Mouse (Mus musculus): ENCODE data around the gene Mroh2a.
"Not testable (repeated sequence)": the region's sequence is repeated elsewhere in the genome, so short reads cannot be mapped to it uniquely, and the experiment has no call there.

Gene Mroh2a

DNA sequence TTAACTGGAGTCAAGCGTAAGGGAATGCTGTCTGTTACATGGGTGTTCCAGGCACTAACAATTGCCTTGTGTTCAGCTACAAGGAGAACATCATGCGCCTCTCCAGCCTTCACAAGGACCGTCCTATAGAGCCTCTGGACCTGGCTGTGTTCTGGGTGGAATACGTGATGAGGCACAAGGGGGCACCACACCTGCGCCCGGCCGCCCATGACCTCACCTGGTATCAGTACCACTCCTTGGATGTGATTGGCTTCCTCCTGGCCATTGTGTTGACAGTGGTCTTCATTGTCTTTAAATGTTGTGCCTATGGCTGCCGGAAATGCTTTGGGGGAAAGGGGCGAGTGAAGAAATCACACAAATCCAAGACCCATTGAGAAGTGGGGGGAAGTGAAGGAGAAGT lies 8.7 kb upstream of the Mroh2a start:
- ATAC-seq (ENCODE audit: insufficient number of reproducible peaks, low FRiP score, low TSS enrichment): no peak

- no peak for ATAC-seq (ENCODE audit: insufficient number of reproducible peaks, low FRiP score, low TSS enrichment)
Observed at GRCm38 (mm10) chr1:88218591-88218990, 8.2 kb upstream of the Mroh2a start.

DNA sequence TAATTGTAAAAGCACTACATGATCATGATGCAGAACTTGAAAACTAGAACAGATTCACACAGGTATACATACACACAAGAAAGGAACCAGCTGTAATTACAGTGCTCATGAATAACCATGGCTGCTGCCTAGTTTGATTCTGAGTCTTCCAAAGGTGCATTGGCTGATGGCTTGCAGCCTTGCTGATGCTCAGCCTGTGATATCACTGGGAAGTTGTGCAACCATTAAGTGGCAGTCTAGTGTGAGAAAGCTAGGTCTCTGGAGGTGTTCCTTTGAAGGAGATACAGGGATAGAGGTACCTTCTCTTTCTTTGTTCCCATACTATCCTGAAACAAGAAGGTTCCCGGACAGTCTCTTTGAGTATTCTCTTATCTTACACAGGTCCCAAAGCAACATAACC lies 7.7 kb upstream of the Mroh2a start:
- no peak for ATAC-seq (ENCODE audit: insufficient number of reproducible peaks, low FRiP score, low TSS enrichment)

DNA sequence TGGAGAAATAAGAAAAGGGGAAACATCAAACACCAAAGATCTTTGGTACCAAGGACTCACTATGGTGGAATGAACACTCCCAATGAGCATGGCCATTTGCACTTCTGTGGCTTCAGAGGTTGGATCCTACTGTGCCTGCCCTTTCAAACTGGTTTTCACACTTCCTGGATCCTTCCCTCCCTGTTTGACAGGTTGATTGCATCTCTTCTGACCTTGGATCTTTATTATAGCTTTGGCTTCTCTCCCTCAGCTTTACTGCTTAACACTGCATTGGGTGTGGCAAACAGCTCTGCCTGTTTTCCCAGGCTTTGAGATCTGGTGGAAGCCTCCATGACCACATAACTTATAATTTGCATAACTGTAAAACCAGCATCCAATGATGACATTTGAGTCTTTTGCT lies 6.5 kb upstream of the Mroh2a start:
- ATAC-seq (ENCODE audit: insufficient number of reproducible peaks, low FRiP score, low TSS enrichment): no peak

DNA sequence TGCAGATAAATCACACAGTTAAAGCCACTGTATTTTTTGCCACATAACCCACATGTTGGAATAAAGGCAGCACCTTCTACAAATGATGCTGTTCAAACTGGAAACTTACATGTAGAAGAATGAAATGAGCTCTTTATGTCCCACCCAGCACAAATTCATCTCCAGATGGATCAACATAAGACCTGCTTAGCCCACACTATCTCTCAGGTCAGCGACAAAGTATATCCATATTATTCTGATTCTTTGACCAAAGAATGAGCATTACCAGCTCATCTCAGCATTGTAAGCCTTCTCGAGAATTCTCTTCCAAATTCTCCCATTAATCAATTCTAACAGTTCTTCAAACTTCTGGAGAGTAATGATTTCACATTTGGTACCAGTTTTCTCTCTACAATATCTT lies 4.6 kb upstream of the Mroh2a start:
- no peak for ATAC-seq (ENCODE audit: insufficient number of reproducible peaks, low FRiP score, low TSS enrichment)

- ATAC-seq (ENCODE audit: insufficient number of reproducible peaks, low FRiP score, low TSS enrichment): not testable (repeated sequence)
Observed at GRCm38 (mm10) chr1:88223011-88223515, 3.7 kb upstream of the Mroh2a start.

- ATAC-seq (ENCODE audit: insufficient number of reproducible peaks, low FRiP score, low TSS enrichment): no peak
Observed at GRCm38 (mm10) chr1:88223591-88223990, 3.2 kb upstream of the Mroh2a start.

- no peak for ATAC-seq (ENCODE audit: insufficient number of reproducible peaks, low FRiP score, low TSS enrichment)
Observed at GRCm38 (mm10) chr1:88224029-88224776, 2.6 kb upstream of the Mroh2a start.

DNA sequence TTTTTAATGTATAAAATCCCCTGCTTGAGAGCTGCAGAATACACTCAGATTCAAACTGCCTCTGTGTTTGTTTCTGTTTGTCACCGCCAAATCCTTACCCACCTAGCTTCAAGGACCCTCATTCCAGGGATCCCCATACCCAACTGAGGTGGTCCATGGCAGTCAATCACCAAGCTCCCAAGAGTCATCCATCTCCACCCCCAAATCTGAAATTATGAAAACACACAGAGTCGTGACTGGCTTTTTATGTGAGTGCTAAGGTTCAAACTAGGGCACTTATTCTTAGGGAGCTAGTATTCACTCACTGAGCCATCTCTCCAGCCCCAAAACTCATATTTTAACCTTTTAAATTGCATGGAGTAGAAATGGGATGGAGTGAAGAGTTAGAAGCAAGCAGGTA lies 1.5 kb upstream of the Mroh2a start:
- not testable (repeated sequence) for ATAC-seq (ENCODE audit: insufficient number of reproducible peaks, low FRiP score, low TSS enrichment)

DNA sequence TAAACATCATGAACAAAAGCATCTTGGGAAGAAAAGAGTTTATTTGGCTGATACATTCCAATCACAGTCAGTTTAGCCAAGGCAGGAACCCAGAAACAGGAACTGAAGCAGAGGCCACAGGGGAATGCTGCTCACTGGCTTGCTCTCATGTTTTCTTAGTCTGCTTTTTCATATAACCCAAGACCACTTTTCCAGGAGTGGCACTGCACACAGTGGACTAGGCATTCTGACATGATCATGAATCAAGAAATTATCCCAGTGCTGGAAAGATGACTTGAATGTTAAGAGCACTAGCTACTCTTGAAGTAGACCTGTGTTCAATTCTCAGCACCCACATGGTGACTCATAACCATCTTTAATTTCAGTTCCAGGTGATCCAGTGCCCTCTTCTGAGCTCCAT lies 1.0 kb upstream of the Mroh2a start:
- no peak for ATAC-seq (ENCODE audit: insufficient number of reproducible peaks, low FRiP score, low TSS enrichment)

- no peak for ATAC-seq (ENCODE audit: insufficient number of reproducible peaks, low FRiP score, low TSS enrichment)
Observed at GRCm38 (mm10) chr1:88227482-88227881, 696 bp downstream of the Mroh2a start.

DNA sequence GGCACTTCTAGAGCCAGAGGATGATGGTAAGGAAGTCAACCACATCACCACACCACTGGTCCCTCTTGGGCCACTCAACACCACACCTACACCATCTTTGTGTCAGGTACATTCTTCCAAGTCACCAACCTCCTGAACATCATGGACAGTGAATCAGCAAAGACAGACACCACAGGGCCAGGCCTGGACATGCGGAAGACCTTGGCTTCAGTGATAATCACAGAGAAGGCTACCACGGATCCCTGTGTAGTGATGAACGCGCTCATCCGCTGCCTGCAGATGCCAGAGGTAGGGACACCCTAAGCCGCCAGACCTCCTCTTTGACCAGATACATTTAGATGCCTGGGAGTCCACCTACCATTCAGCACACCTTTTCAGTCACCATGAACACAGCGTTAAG lies 1.3 kb downstream of the Mroh2a start:
- no peak for ATAC-seq (ENCODE audit: insufficient number of reproducible peaks, low FRiP score, low TSS enrichment)

DNA sequence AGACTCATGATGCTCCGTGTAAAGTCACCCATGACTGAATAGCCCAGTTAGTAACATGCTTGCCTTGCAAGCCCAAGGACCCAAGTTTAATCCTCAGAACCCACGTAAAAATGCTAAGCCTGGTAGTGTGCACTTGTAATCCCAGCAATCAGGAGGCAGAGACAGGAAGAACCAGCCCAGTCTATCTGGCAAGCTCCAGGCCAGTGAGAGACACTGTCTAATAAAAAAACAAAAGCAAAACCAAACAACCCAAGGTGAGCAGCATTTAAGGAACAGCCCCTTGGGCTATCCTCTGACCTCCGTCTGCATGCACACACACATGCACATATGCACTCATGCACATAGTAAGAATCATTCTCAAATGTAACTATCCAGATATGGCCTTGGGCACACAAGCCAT lies 2.8 kb downstream of the Mroh2a start:
- no peak for ATAC-seq (ENCODE audit: insufficient number of reproducible peaks, low FRiP score, low TSS enrichment)

GRCm38 (mm10) chr1:88229986-88230385 lies 3.2 kb downstream of the Mroh2a start:
- no peak for ATAC-seq (ENCODE audit: insufficient number of reproducible peaks, low FRiP score, low TSS enrichment)

- no peak for ATAC-seq (ENCODE audit: insufficient number of reproducible peaks, low FRiP score, low TSS enrichment)
Observed at GRCm38 (mm10) chr1:88230421-88230820, 3.6 kb downstream of the Mroh2a start.

- no peak for ATAC-seq (ENCODE audit: insufficient number of reproducible peaks, low FRiP score, low TSS enrichment)
Observed at GRCm38 (mm10) chr1:88230981-88231802, 4.4 kb downstream of the Mroh2a start.

- ATAC-seq (ENCODE audit: insufficient number of reproducible peaks, low FRiP score, low TSS enrichment): no peak
Observed at GRCm38 (mm10) chr1:88231803-88232499, 5.2 kb downstream of the Mroh2a start.

DNA sequence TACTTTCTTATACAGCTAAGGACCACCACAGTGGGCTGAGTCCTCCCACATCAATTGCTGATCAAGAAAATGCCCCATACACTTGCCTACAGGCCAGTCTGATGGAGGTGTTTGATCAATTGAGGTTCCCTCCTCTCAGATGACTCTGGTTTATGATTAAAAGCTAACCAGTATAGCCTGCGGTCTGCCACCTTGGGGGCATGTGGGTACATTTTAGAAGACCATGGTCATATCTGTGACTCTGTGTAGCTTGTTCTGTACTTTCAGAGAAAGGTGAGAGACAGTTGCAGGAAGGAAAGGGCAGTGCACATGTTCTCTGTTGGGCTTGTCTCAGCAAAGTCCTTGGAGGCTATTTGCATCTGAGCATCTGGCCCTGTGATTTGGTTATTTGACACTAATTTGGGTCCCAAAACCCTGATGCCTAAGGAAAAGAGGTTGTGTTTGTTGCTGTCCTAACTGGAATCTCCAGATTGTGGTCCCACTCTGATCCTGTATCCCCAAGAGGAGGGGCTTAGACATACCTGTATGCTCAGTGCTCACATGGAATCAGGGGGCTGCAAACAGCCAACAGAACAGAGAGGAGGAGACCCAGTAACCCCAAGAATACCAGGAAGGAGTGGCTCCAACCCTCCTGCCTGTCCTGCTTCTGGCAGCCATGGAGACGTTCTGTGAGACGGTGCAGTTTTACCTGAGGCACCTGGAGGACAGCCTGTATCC lies 6.0 kb downstream of the Mroh2a start:
- ATAC-seq (ENCODE audit: insufficient number of reproducible peaks, low FRiP score, low TSS enrichment): no peak

DNA sequence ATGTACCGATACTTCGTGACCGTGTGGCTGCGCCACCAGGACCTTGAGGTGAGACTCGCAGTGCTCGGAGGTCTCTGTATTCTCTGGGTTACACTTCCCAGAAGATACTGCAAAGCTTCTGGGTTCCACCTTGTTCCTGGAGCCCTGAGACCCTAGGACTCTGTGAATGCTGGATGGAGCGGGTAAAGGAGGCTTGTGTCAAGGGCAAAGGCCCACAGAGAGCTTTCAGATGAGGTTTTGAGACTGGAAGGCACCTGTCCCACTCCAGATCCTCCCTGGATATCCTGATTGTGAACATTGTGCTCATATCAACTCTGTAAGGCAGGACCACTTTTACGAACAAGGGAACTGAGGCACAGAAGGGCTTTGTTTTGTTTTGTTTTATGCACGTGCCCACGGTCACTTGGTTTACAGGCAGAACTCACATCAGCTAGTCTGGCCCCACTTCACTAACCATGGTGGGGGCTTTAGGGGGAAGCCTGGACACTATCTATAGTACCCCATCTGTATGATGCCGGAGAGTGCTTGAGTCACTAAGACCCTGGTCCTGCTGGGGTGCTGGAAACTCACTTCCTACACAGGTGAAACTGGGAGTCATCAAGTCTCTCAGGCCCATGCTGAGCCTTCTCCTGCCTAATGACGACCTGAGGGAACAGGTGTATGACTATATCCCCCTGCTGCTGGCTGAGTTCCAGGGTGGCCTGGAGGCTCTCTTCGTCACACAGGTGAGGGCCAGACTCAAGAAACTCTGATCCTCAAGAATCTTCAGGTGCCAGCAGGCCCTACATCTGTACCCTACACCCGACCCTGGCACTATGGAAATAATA lies 6.8 kb downstream of the Mroh2a start:
- ATAC-seq (ENCODE audit: insufficient number of reproducible peaks, low FRiP score, low TSS enrichment): no peak

GRCm38 (mm10) chr1:88234248-88234610 lies 7.4 kb downstream of the Mroh2a start:
- no peak for ATAC-seq (ENCODE audit: insufficient number of reproducible peaks, low FRiP score, low TSS enrichment)

Measured in cerebellum, adult (tissue).